Mouse (Mus musculus): ENCODE data around the gene Sema4g. TPM values are rescaled to one million over a fixed set of nuclear protein-coding genes. Genes with fewer than 3 reads are reported as not detected.
A peak's percentile ranks its signal among the peaks of the same experiment; 100 is the strongest.

The Sema4g gene
- total and polyA plus RNA-seq, 3 experiments = 0.15 to 0.47 TPM; not detected in 1

GRCm38 (mm10) chr19:45029571-45029970 lies 40.7 kb downstream of the Sema4g start:
- Histone ChIP-seq H3K36me3 (ENCODE audit: control insufficient read depth in 1 of 2, insufficient read depth in 2 of 2, low read length in 2 of 2) (peaks cover 0 to 10% of the 10 kb centered on the region in 2 experiments; a peak in 2 of 4 replicates), H3K27ac (ENCODE audit: control insufficient read depth, low read depth, low read length) (no peak overlapping the region), H3K27me3 (ENCODE audit: control insufficient read depth in 1 of 2, insufficient read depth in 2 of 2, low read length in 2 of 2) (no peaks in the 10 kb centered on the region), H3K9me3 (replicated peaks; ENCODE audit: insufficient read depth, low read length) (no peaks in the 10 kb centered on the region), H3K4me3 (ENCODE audit: control insufficient read depth in 1 of 2, insufficient read depth in 1 of 2, low read depth in 2 of 2, low read length in 2 of 2) (no peak overlapping the region), H3K79me2 (ENCODE audit: control insufficient read depth, insufficient read depth, low read length, poor library complexity) (no peaks in the 10 kb centered on the region), H3K4me1 (ENCODE audit: control insufficient read depth in 1 of 2, insufficient read depth in 2 of 2, low read length in 2 of 2) (peaks cover 8 to 22% of the 10 kb centered on the region in 2 experiments), H3K9ac (ENCODE audit: control insufficient read depth, low read depth, low read length, poor library complexity, severe bottlenecking) (no peak overlapping the region)
- TF ChIP-seq SMC3 (IDR thresholded peaks at IDR 0.05; ENCODE audit: low read depth, low read length) = no peak
- no peak for TF ChIP-seq MAX (IDR thresholded peaks at IDR 0.05; ENCODE audit: low read length)
- TF ChIP-seq POLR2AphosphoS2 (IDR thresholded peaks at IDR 0.05; ENCODE audit: low read length) = no peak
- TF ChIP-seq TAL1 (IDR thresholded peaks at IDR 0.05; ENCODE audit: low read length) = no peak
- no peak for TF ChIP-seq MAZ (IDR thresholded peaks at IDR 0.05; ENCODE audit: low read depth, low read length)
- TF ChIP-seq NELFE (IDR thresholded peaks at IDR 0.05; ENCODE audit: low read depth, low read length) = no peak
- no peak for TF ChIP-seq USF2 (IDR thresholded peaks at IDR 0.05; ENCODE audit: borderline replicate concordance in 1 of 2, insufficient read depth in 1 of 2, low read depth in 1 of 2, low read length in 2 of 2)
- no peak for TF ChIP-seq MAFK (IDR thresholded peaks at IDR 0.05; ENCODE audit: borderline replicate concordance, low read depth, low read length)
- no peak for TF ChIP-seq ZNF384 (IDR thresholded peaks at IDR 0.05; ENCODE audit: low read depth, low read length)
- DNase-seq (ENCODE audit: low read depth, low spot score) = no peak

DNA sequence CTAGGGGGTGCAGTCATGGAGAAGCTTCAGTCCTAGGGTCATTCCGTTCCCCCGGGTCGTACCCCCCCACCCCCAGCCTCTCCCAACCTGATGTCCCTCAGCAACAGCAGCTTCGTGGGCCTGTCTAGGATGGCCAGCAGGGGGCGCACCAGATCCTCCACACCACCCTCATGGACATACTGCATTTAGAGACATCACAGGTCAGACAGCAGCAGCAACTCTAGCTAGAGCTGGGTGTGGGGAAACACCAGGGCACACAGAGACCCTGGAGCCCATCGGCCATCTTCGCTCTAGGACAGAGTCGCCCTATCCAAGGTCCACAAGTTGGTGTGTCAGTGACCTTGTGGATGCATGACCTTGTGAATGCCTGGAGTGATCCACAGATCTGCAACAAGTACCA lies 41.2 kb downstream of the Sema4g start:
- H3K4me3 ChIP-seq (ENCODE audit: control insufficient read depth in 1 of 2, insufficient read depth in 1 of 2, low read depth in 2 of 2, low read length in 2 of 2) = peak overlapping the region; percentile 66 to 74
- peak overlapping the region; percentile 25 for H3K27ac ChIP-seq (ENCODE audit: control insufficient read depth, low read depth, low read length)
- H3K36me3 ChIP-seq (ENCODE audit: control insufficient read depth in 1 of 2, insufficient read depth in 2 of 2, low read length in 2 of 2) = peaks cover 0 to 10% of the 10 kb centered on the region in 2 experiments; a peak in 2 of 4 replicates
- no peaks in the 10 kb centered on the region for H3K79me2 ChIP-seq (ENCODE audit: control insufficient read depth, insufficient read depth, low read length, poor library complexity)
- H3K9me3 ChIP-seq (replicated peaks; ENCODE audit: insufficient read depth, low read length) = no peaks in the 10 kb centered on the region
- DNase-seq (ENCODE audit: low read depth, low spot score) = peak; percentile 88
- H3K4me1 ChIP-seq (ENCODE audit: control insufficient read depth in 1 of 2, insufficient read depth in 2 of 2, low read length in 2 of 2) = peaks cover 8 to 22% of the 10 kb centered on the region in 2 experiments
- TF ChIP-seq ZKSCAN1 (IDR thresholded peaks at IDR 0.05; ENCODE audit: low read depth, low read length) (no peak), SMC3 (IDR thresholded peaks at IDR 0.05; ENCODE audit: low read depth, low read length) (peak; percentile 69), TBP (IDR thresholded peaks at IDR 0.05; ENCODE audit: low read depth, low read length) (0 out of 2 replicates have a peak, but pooled peaks have one; percentile 11), RAD21 (IDR thresholded peaks at IDR 0.05; ENCODE audit: low read depth, low read length) (peak; percentile 31), MAX (IDR thresholded peaks at IDR 0.05; ENCODE audit: low read length) (0 out of 2 replicates have a peak, but pooled peaks have one; percentile 38), CTCF (IDR thresholded peaks at IDR 0.05 in 2 of 3, conservative IDR thresholded peaks at IDR 0.05 in 1 of 3; ENCODE audit: control insufficient read depth in 1 of 3, insufficient read depth in 1 of 3, low read depth in 2 of 3, low read length in 3 of 3, poor library complexity in 1 of 3, severe bottlenecking in 1 of 3) (peak; percentile 88 to 100 (median 89)), RCOR1 (IDR thresholded peaks at IDR 0.05; ENCODE audit: low read depth, low read length) (0 out of 2 replicates have a peak, but pooled peaks have one; percentile 9), MXI1 (IDR thresholded peaks at IDR 0.05; ENCODE audit: low read depth, low read length) (peak; percentile 36; the same call in 1 of the 2 replicates), USF1 (IDR thresholded peaks at IDR 0.05; ENCODE audit: low read depth, low read length) (no peak), ZC3H11A (IDR thresholded peaks at IDR 0.05; ENCODE audit: low read depth, low read length) (0 out of 2 replicates have a peak, but pooled peaks have one; percentile 4), KAT2A (conservative IDR thresholded peaks at IDR 0.05; ENCODE audit: low read depth, low read length) (no peak), MAZ (IDR thresholded peaks at IDR 0.05; ENCODE audit: low read depth, low read length) (0 out of 2 replicates have a peak, but pooled peaks have one; percentile 19), SIN3A (IDR thresholded peaks at IDR 0.05; ENCODE audit: low read length) (peak; percentile 55; the same call in 1 of the 2 replicates)
- peak overlapping the region; percentile 66 for H3K9ac ChIP-seq (ENCODE audit: control insufficient read depth, low read depth, low read length, poor library complexity, severe bottlenecking)
- no peaks in the 10 kb centered on the region for H3K27me3 ChIP-seq (ENCODE audit: control insufficient read depth in 1 of 2, insufficient read depth in 2 of 2, low read length in 2 of 2)
